Mouse (Mus musculus) bone marrow macrophage, adult 2 months (primary cell): ENCODE results near the gene Ugt1a1. TPM values are rescaled to one million over a fixed set of nuclear protein-coding genes. Genes with fewer than 3 reads are reported as not detected.

Experiments used
- H3K27ac ChIP-seq: 2 replicates; pipeline ENCODE4 v1.5.1; 2012; ENCODE audit warnings: low read depth, low read length; ENCODE audit not compliant: insufficient read depth
- H3K4me1 ChIP-seq: 2 replicates; pipeline ENCODE4 v1.6.1; 2012; ENCODE audit warnings: low read length; ENCODE audit not compliant: control insufficient read depth, insufficient read depth
- H3K4me3 ChIP-seq: 2 replicates; pipeline ENCODE4 v1.5.1; 2012; ENCODE audit warnings: mild to moderate bottlenecking, low read length, moderate library complexity; ENCODE audit not compliant: insufficient read depth
- CTCF ChIP-seq: IDR thresholded peaks from 2 replicates; pipeline ENCODE4 v1.5.1; 2012; ENCODE audit warnings: low read depth, mild to moderate bottlenecking, low read length, moderate library complexity
- POLR2A ChIP-seq: IDR thresholded peaks from 2 replicates; pipeline ENCODE4 v1.6.1; 2012; ENCODE audit warnings: mild to moderate bottlenecking, low read depth, low read length, borderline replicate concordance
- polyA plus RNA-seq: library from polyadenylated mRNA; stranded (reverse); fragments of >200 nt; gene quantifications from 2 replicates; pipeline ENCODE4 v1.2.4, GENCODE M21; 2012; ENCODE audit not compliant: missing spikeins, insufficient read depth, insufficient read length

Ugt1a1 gene
- polyA plus RNA-seq, 1 experiment, result 12.7 TPM

GRCm38 (mm10) chr1:88255989-88256754 lies 44.4 kb downstream of the Ugt1a1 start:
- H3K4me1 ChIP-seq, result no peaks in the 10 kb centered on the region
- no peak for TF ChIP-seq CTCF
- TF ChIP-seq POLR2A, result no peak
- H3K4me3 ChIP-seq, result no peak overlapping the region
- H3K27ac ChIP-seq, result no peak overlapping the region

GRCm38 (mm10) chr1:88256886-88257663 lies 45.3 kb downstream of the Ugt1a1 start:
- peaks cover 3% of the 10 kb centered on the region for H3K4me1 ChIP-seq
- TF ChIP-seq POLR2A, result no peak
- TF ChIP-seq CTCF, result no peak
- no peak overlapping the region for H3K27ac ChIP-seq
- H3K4me3 ChIP-seq, result no peak overlapping the region

GRCm38 (mm10) chr1:88257681-88258080 lies 45.9 kb downstream of the Ugt1a1 start:
- H3K4me1 ChIP-seq, result peaks cover 9% of the 10 kb centered on the region
- H3K4me3 ChIP-seq, result no peak overlapping the region
- TF ChIP-seq CTCF (no peak), POLR2A (no peak)
- H3K27ac ChIP-seq, result no peak overlapping the region

GRCm38 (mm10) chr1:88258361-88258760 lies 46.6 kb downstream of the Ugt1a1 start:
- no peak overlapping the region for H3K4me3 ChIP-seq
- no peak overlapping the region for H3K27ac ChIP-seq
- H3K4me1 ChIP-seq, result peaks cover 12% of the 10 kb centered on the region
- TF ChIP-seq CTCF (no peak), POLR2A (no peak)

GRCm38 (mm10) chr1:88258881-88259642 lies 47.3 kb downstream of the Ugt1a1 start:
- Histone ChIP-seq H3K27ac (no peak overlapping the region), H3K4me1 (peaks cover 12% of the 10 kb centered on the region), H3K4me3 (no peak overlapping the region)
- no peak for TF ChIP-seq POLR2A
- TF ChIP-seq CTCF, result no peak

GRCm38 (mm10) chr1:88259643-88260024 lies 47.9 kb downstream of the Ugt1a1 start:
- TF ChIP-seq POLR2A, result no peak
- no peak for TF ChIP-seq CTCF
- H3K27ac ChIP-seq, result no peak overlapping the region
- peaks cover 12% of the 10 kb centered on the region for H3K4me1 ChIP-seq
- no peak overlapping the region for H3K4me3 ChIP-seq

- no peak overlapping the region for H3K4me3 ChIP-seq
- H3K4me1 ChIP-seq, result peaks cover 12% of the 10 kb centered on the region
- TF ChIP-seq POLR2A, result no peak
- TF ChIP-seq CTCF, result no peak
- H3K27ac ChIP-seq, result no peak overlapping the region
Measured at GRCm38 (mm10) chr1:88260114-88260513, 48.4 kb downstream of the Ugt1a1 start.

GRCm38 (mm10) chr1:88260604-88261377 lies 49.0 kb downstream of the Ugt1a1 start:
- Histone ChIP-seq H3K27ac (no peak overlapping the region), H3K4me3 (no peak overlapping the region), H3K4me1 (peaks cover 12% of the 10 kb centered on the region)
- no peak for TF ChIP-seq CTCF
- no peak for TF ChIP-seq POLR2A

- Histone ChIP-seq H3K27ac (no peak overlapping the region), H3K4me1 (peaks cover 12% of the 10 kb centered on the region), H3K4me3 (no peak overlapping the region)
- TF ChIP-seq POLR2A (no peak), CTCF (no peak)
Measured at GRCm38 (mm10) chr1:88261706-88262105, 49.9 kb downstream of the Ugt1a1 start.
